Mouse (Mus musculus) T-helper 17 cell (primary cell): ENCODE results near the gene Tlr2.
"Not testable (repeated sequence)": the region's sequence is repeated elsewhere in the genome, so short reads cannot be mapped to it uniquely, and the experiment has no call there.

Source experiments
- in situ Hi-C, 2 experiments: fragments of 300-600 bp; cut with MboI, MseI; formaldehyde crosslinking; loops; 1 replicate in 1 of 2; 2 replicates in 1 of 2; pipeline ENCODE4 v1.15.1; 2025; ENCODE audit warnings: high pct_unique_total_duplicates in 2 of 2

Gene Tlr2

GRCm38 (mm10) chr3:83841095-83841850, at the start of gene Tlr2:
Gene Tlr2 (minus strand): TSS chr3:83841767.
- in situ Hi-C loops: no loop called here

GRCm38 (mm10) chr3:83885163-83885562, 43.6 kb upstream of the Tlr2 start:
- in situ Hi-C loops: no loop called here

- in situ Hi-C loops: not testable (repeated sequence)
Observed at GRCm38 (mm10) chr3:83879261-83880050, 37.9 kb upstream of the Tlr2 start.

- in situ Hi-C loops: no loop called here
Observed at GRCm38 (mm10) chr3:83878801-83879200, 37.2 kb upstream of the Tlr2 start.

- in situ Hi-C loops: no loop called here
Observed at GRCm38 (mm10) chr3:83876299-83876698, 34.7 kb upstream of the Tlr2 start.

GRCm38 (mm10) chr3:83875078-83875477, 33.5 kb upstream of the Tlr2 start:
- in situ Hi-C loops: not testable (repeated sequence)

- in situ Hi-C loops: not testable (repeated sequence)
Observed at GRCm38 (mm10) chr3:83872853-83873252, 31.3 kb upstream of the Tlr2 start.

- in situ Hi-C loops: not testable (repeated sequence)
Observed at GRCm38 (mm10) chr3:83871962-83872361, 30.4 kb upstream of the Tlr2 start.

GRCm38 (mm10) chr3:83871559-83871958, 30.0 kb upstream of the Tlr2 start:
- in situ Hi-C loops: not testable (repeated sequence)

- in situ Hi-C loops: no loop called here
Observed at GRCm38 (mm10) chr3:83869776-83870175, 28.2 kb upstream of the Tlr2 start.

GRCm38 (mm10) chr3:83867026-83867425, 25.5 kb upstream of the Tlr2 start:
- in situ Hi-C loops: not testable (repeated sequence)

- in situ Hi-C loops: no loop called here
Observed at GRCm38 (mm10) chr3:83865216-83865615, 23.6 kb upstream of the Tlr2 start.

- in situ Hi-C loops: no loop called here
Observed at GRCm38 (mm10) chr3:83864064-83864548, 22.5 kb upstream of the Tlr2 start.

GRCm38 (mm10) chr3:83862956-83863355, 21.4 kb upstream of the Tlr2 start:
- in situ Hi-C loops: no loop called here

GRCm38 (mm10) chr3:83859595-83859994, 18.0 kb upstream of the Tlr2 start:
- in situ Hi-C loops: no loop called here

- in situ Hi-C loops: no loop called here
Observed at GRCm38 (mm10) chr3:83859071-83859470, 17.5 kb upstream of the Tlr2 start.

- in situ Hi-C loops: no loop called here
Observed at GRCm38 (mm10) chr3:83857621-83858020, 16.1 kb upstream of the Tlr2 start.

GRCm38 (mm10) chr3:83855643-83856042, 14.1 kb upstream of the Tlr2 start:
- in situ Hi-C loops: no loop called here

GRCm38 (mm10) chr3:83849341-83849740, 7.8 kb upstream of the Tlr2 start:
- in situ Hi-C loops: no loop called here

GRCm38 (mm10) chr3:83844766-83845520, 3.4 kb upstream of the Tlr2 start:
- in situ Hi-C loops: no loop called here

- in situ Hi-C loops: no loop called here
Observed at GRCm38 (mm10) chr3:83839477-83839876, 2.1 kb downstream of the Tlr2 start.

- in situ Hi-C loops: no loop called here
Observed at GRCm38 (mm10) chr3:83836685-83837084, 4.9 kb downstream of the Tlr2 start.
